Mouse (Mus musculus) olfactory bulb, adult 2 months (tissue): ENCODE measurements around the gene Ntng1. TPM values are rescaled to one million over a fixed set of nuclear protein-coding genes. Genes with fewer than 3 reads are reported as not detected.

Experiments used
- H3K27ac ChIP-seq: fragments of 200-500 bp; 2 replicates; pipeline ENCODE4 v1.5.1; 2012; ENCODE audit warnings: low read depth, low read length; ENCODE audit not compliant: insufficient read depth
- H3K4me1 ChIP-seq: fragments of 200-500 bp; 2 replicates; pipeline ENCODE4 v1.6.1; 2012; ENCODE audit warnings: low read length; ENCODE audit not compliant: control insufficient read depth, insufficient read depth
- H3K4me3 ChIP-seq: fragments of 200-500 bp; 2 replicates; pipeline ENCODE4 v1.5.1; 2012; ENCODE audit warnings: mild to moderate bottlenecking, low read depth, low read length, moderate library complexity; ENCODE audit not compliant: insufficient read depth
- CTCF ChIP-seq: fragments of 200-500 bp; IDR thresholded peaks from 2 replicates; pipeline ENCODE4 v1.5.1; 2012; ENCODE audit warnings: low read depth, mild to moderate bottlenecking, low read length, moderate library complexity; ENCODE audit not compliant: insufficient read depth
- POLR2A ChIP-seq: fragments of 200-500 bp; IDR thresholded peaks from 2 replicates; pipeline ENCODE4 v1.6.1; 2012; ENCODE audit warnings: mild to moderate bottlenecking, low read depth, low read length, moderate library complexity; ENCODE audit not compliant: insufficient read depth
- WGBS: fragments of 180-500 bp; shearing (Covaris S2); methylation state at CpG from one replicate; pipeline ENCODE4 v1.1.7; 2018; 5-methylcytosine and 5-hydroxymethylcytosine counted together
- polyA plus RNA-seq: library from polyadenylated mRNA; stranded (reverse); fragments of >200 nt; gene quantifications from 2 replicates; pipeline ENCODE4 v1.2.4, GENCODE M21; 2012; ENCODE audit warnings: low replicate concordance; ENCODE audit not compliant: missing spikeins, insufficient read depth, insufficient read length

Ntng1 gene
- polyA plus RNA-seq, 1 experiment, result 57.8 TPM

- H3K4me3 ChIP-seq, result no peak overlapping the region
- H3K4me1 ChIP-seq, result no peaks in the 10 kb centered on the region
- no peak for TF ChIP-seq CTCF
- no peak for TF ChIP-seq POLR2A
- 76% methylated on average over 2 of the region's 2 CpGs for WGBS
- H3K27ac ChIP-seq, result no peak overlapping the region
Measured at GRCm38 (mm10) chr3:109740466-109741102, 403.2 kb downstream of the Ntng1 start.

- Histone ChIP-seq H3K4me3 (no peak overlapping the region), H3K27ac (no peak overlapping the region), H3K4me1 (no peaks in the 10 kb centered on the region; the same call in 1 of the 2 replicates)
- WGBS, result 33% methylated on average over 10 of the region's 10 CpGs
- TF ChIP-seq CTCF, result no peak
- TF ChIP-seq POLR2A, result no peak
Measured at GRCm38 (mm10) chr3:109732327-109733182, 411.3 kb downstream of the Ntng1 start.

DNA sequence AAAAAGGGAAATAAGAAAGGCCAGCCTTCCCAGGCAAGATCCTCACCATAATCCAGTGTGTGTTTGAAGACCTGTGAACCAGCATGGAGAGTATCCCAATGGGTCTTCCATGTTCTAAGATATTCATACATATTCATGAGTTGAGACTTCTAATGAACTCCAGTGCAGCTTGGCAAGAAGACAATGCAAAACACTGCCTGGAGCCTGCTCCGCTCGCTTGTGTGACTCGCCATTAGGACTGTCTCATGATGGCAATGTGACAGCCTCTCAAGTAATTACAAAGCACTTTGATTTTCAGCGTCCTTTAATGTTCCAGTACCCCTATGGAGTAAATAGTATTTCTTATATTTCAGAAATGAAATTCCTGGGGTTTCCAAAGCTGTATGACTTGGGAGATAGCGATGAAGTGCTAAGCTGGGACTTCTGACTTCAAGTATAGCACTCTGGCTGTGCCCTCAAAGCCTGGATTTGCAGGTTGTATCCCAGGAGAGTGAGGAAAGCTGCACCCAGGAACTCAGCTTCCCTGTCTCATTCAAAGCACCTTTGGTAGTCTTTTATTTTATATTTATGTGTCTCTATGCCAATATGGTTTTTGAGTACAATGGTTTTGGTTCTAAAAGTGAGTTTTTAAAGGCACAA lies 412.1 kb downstream of the Ntng1 start:
- Histone ChIP-seq H3K27ac (no peak overlapping the region), H3K4me1 (no peaks in the 10 kb centered on the region; the same call in 1 of the 2 replicates), H3K4me3 (no peak overlapping the region)
- WGBS, result 69% methylated on average over 5 of the region's 5 CpGs
- no peak for TF ChIP-seq CTCF
- no peak for TF ChIP-seq POLR2A

Other genes starting within 250 kb of the Ntng1 start
- gene Prmt6, start 107.0 kb upstream of the Ntng1 start, polyA plus RNA-seq, result not detected in 2 replicates